Mouse (Mus musculus) G1E (cell line): ENCODE data around the gene Papln. TPM values are rescaled to one million over a fixed set of nuclear protein-coding genes. Genes with fewer than 3 reads are reported as not detected.

Experiments
- ATAC-seq: 2 replicates; pipeline ENCODE4 v1.8.0; 2016; ENCODE audit warnings: mild to moderate bottlenecking; ENCODE audit not compliant: insufficient number of reproducible peaks, poor library complexity, low FRiP score, severe bottlenecking; ENCODE audit errors: extremely low read depth
- DNase-seq: peaks from one replicate; pipeline ENCODE4 v3.0.0; 2012; ENCODE audit warnings: low spot score
- H3K27me3 ChIP-seq: 2 replicates; pipeline ENCODE4 v1.6.1; 2012; ENCODE audit warnings: mild to moderate bottlenecking, low read length, inconsistent platforms; ENCODE audit not compliant: insufficient read depth
- H3K36me3 ChIP-seq: replicated peaks from 2 replicates; pipeline ENCODE3; 2012; ENCODE audit warnings: mild to moderate bottlenecking, inconsistent platforms
- H3K4me1 ChIP-seq: 2 replicates; pipeline ENCODE4 v1.6.1; 2012; ENCODE audit warnings: low read depth, low read length, inconsistent platforms, mixed read lengths; ENCODE audit not compliant: insufficient read depth
- H3K4me3 ChIP-seq: 2 replicates; pipeline ENCODE4 v1.5.1; 2012; ENCODE audit warnings: low read depth, mild to moderate bottlenecking, inconsistent platforms, low read length, moderate library complexity, mixed read lengths
- H3K9me3 ChIP-seq: replicated peaks from 2 replicates; pipeline ENCODE4 v1.6.1; 2012; ENCODE audit warnings: inconsistent platforms
- CTCF ChIP-seq: IDR thresholded peaks from 2 replicates; pipeline ENCODE4 v1.5.1; 2012; ENCODE audit warnings: low read depth, low read length, inconsistent platforms, mixed read lengths
- GATA1 ChIP-seq: IDR thresholded peaks from 2 replicates; pipeline ENCODE4 v1.6.1; 2012; ENCODE audit warnings: borderline replicate concordance, low read length, inconsistent platforms, mixed read lengths
- GATA2 ChIP-seq: IDR thresholded peaks from 2 replicates; pipeline ENCODE4 v1.6.1; 2012; ENCODE audit warnings: low read depth, low read length, inconsistent platforms, borderline replicate concordance
- POLR2AphosphoS5 ChIP-seq: IDR thresholded peaks from 2 replicates; pipeline ENCODE4 v1.6.1; 2012; ENCODE audit warnings: low read depth, low read length, inconsistent platforms; ENCODE audit not compliant: insufficient replicate concordance
- TAL1 ChIP-seq: conservative IDR thresholded peaks from 2 replicates; pipeline ENCODE4 v1.6.1; 2012; ENCODE audit warnings: low read depth, low read length, inconsistent platforms, mixed read lengths
- polyA plus RNA-seq: library from polyadenylated mRNA; stranded (reverse); fragments of >175 nt; gene quantifications from 2 replicates; pipeline ENCODE4 v1.2.3, GENCODE M21; 2012
- total RNA-seq, 2 experiments: library from RNA; stranded (forward) in 1 of 2; stranded (reverse) in 1 of 2; fragments of 200-1000 nt in 1 of 2; fragments of >200 nt in 1 of 2; fragmentation: Nextera tagmentation in 1 of 2; gene quantifications; 2 replicates each; pipeline ENCODE4 v1.2.3; 2014 to 2017

Gene Papln
- total and polyA plus RNA-seq, 3 experiments: 0.03 to 0.05 TPM; not detected in 1

DNA sequence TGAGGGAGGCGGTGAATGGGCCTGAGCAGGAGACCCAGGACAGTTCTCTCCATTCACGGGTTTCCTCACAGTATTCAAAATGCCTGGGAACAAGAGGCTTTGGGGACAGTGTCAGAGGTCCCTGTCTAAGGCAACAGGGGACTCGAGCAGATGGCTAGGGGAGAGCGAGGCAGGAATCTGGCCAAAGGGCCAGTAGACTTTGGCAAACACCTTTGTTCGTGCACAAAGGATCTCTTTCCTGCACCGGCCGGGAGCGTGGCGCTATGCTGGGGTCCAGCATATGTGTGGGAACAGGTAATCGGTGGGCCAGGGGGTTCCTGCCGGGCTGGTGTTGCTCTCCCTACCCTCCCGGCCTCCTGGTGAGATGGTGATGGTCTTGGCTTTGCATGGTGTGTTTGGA lies 12.2 kb downstream of the Papln start:
- Histone ChIP-seq H3K36me3 (peaks cover 19% of the 10 kb centered on the region), H3K27me3 (peaks cover 78% of the 10 kb centered on the region), H3K4me3 (no peak overlapping the region), H3K9me3 (no peaks in the 10 kb centered on the region), H3K4me1 (no peaks in the 10 kb centered on the region)
- no peak for DNase-seq
- no peak for ATAC-seq
- TF ChIP-seq CTCF (no peak), TAL1 (no peak), POLR2AphosphoS5 (no peak), GATA1 (no peak), GATA2 (no peak)

DNA sequence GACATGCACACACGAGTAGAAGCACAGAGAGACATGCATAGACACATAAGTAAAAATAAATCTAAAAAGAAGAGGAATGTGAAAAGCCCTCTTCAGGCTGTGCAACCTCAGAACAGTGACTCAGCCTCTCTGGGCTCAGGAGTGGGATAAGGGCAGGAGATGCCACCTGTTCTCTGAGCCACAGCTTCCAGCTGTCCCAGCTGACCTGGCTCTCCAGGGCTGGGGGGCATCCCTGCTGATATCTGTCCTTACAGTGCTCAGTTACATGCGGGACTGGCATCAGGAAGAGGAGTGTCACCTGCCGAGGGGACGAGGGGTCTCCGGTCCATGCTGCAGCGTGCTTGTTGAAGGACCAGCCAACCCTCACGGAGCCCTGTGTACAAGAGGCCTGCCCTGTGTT lies 13.3 kb downstream of the Papln start:
- Histone ChIP-seq H3K4me1 (no peaks in the 10 kb centered on the region), H3K9me3 (no peaks in the 10 kb centered on the region), H3K27me3 (peaks cover 82% of the 10 kb centered on the region), H3K36me3 (peaks cover 19% of the 10 kb centered on the region), H3K4me3 (no peak overlapping the region)
- TF ChIP-seq POLR2AphosphoS5: no peak
- TF ChIP-seq TAL1: no peak
- no peak for TF ChIP-seq GATA1
- TF ChIP-seq CTCF: no peak
- no peak for TF ChIP-seq GATA2
- ATAC-seq: no peak
- DNase-seq: no peak

DNA sequence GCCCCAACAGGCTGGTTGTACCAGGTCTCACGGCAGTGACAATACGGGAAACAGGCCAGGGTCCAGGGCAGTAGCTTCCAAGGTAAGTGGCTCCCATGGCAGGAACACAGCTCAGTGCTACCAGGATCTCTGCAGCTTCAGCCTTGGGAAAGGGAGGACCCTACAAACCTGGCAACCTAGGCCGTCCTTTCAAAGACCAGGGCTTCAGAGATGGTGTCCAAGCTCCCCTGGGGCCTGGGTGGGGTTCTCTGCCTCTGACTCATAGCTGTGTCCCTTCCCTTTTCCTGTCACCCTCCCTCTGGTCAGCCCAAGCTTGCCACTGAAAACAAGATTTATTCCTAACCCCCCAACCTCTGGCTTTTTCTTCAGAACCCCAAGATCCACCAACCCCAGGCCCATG lies 16.7 kb downstream of the Papln start:
- Histone ChIP-seq H3K27me3 (peaks cover 89% of the 10 kb centered on the region), H3K4me3 (no peak overlapping the region), H3K9me3 (no peaks in the 10 kb centered on the region), H3K36me3 (peaks cover 4% of the 10 kb centered on the region), H3K4me1 (no peaks in the 10 kb centered on the region)
- no peak for DNase-seq
- no peak for ATAC-seq
- TF ChIP-seq TAL1 (no peak), POLR2AphosphoS5 (no peak), CTCF (no peak), GATA2 (no peak), GATA1 (no peak)

DNA sequence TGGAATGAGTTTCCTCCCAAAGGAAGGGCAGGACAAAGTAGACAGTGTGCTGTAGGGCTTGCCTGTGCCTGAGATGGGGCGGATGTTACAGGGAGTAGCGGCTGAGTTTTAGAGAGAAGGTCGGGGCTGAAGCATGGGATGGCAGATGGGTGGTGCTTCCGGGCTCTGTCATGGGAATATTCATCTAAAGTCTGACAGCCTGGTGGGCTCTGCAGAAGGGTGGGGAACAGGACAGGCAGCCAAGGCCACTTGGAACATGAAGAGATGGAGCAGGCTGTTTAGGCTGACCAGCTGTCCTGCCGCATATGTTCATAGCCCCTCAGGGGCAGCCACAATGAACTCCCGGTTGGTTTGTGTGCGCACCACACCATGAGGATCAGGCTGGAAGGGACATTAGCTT lies 17.8 kb downstream of the Papln start:
- no peaks in the 10 kb centered on the region for H3K4me1 ChIP-seq
- no peaks in the 10 kb centered on the region for H3K9me3 ChIP-seq
- ATAC-seq (no peak), DNase-seq (no peak)
- no peak overlapping the region for H3K4me3 ChIP-seq
- H3K36me3 ChIP-seq: peaks cover 4% of the 10 kb centered on the region
- TF ChIP-seq TAL1 (no peak), CTCF (no peak), GATA1 (no peak), GATA2 (no peak), POLR2AphosphoS5 (no peak)
- H3K27me3 ChIP-seq: peaks cover 86% of the 10 kb centered on the region

DNA sequence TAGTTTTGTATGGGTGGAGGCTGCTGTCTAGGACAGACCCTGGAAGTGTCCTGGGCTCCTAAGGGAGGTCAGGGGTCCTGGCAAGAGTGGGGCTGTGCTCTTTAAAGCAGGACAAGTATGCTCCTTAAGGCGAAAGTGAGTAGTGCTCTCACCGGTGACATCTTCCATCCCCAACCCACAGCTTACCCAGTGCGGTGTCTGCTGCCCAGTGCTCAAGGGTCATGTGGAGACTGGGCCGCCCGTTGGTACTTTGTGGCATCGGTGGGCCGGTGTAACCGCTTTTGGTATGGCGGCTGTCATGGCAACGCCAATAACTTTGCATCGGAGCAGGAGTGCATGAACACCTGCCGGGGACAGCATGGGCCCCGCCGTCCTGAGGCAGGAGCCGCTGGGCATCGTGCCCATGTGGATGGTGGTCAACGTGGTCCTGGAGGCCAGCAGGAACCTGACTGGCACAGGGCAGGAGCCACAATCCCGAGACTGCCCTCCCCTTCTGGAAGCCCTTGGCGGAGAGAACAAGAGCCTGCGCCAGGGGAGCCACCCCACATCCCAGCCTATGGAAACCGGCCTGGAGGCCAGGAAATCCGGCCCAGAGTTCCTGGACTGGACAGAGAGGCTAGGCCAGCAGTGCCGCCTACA lies 18.3 kb downstream of the Papln start:
- ATAC-seq: no peak
- peaks cover 86% of the 10 kb centered on the region for H3K27me3 ChIP-seq
- DNase-seq: no peak
- H3K4me1 ChIP-seq: no peaks in the 10 kb centered on the region
- no peaks in the 10 kb centered on the region for H3K9me3 ChIP-seq
- no peak for TF ChIP-seq POLR2AphosphoS5
- no peak for TF ChIP-seq GATA1
- TF ChIP-seq GATA2: no peak
- TF ChIP-seq TAL1: no peak
- TF ChIP-seq CTCF: no peak
- H3K36me3 ChIP-seq: peaks cover 4% of the 10 kb centered on the region
- H3K4me3 ChIP-seq: no peak overlapping the region

DNA sequence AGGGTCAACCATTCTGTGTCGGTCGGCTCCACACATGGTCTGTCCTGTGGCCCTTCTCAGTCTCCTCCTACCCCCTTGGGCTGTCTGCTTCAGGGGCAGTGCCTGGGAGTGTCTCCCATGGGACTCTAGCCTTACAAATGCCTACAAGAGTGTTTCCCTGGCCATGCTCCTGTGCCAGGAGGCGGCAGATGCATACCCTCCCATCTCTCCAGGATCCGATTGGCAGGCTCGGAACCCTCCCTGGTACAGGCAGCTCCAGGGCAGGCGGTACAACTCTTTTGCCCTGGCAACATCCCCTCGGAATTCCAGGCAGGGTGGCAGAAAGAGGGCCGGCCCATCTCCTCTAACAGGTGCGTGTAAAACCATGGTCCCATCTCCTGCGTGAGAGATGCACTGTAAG lies 19.2 kb downstream of the Papln start:
- Histone ChIP-seq H3K27me3 (peaks cover 81% of the 10 kb centered on the region), H3K36me3 (no peaks in the 10 kb centered on the region), H3K4me1 (no peaks in the 10 kb centered on the region), H3K9me3 (no peaks in the 10 kb centered on the region), H3K4me3 (no peak overlapping the region)
- ATAC-seq: no peak
- DNase-seq: no peak
- TF ChIP-seq CTCF (no peak), GATA1 (no peak), TAL1 (no peak), POLR2AphosphoS5 (no peak), GATA2 (no peak)
